Mouse (Mus musculus) lung, postnatal 0 days (tissue): ENCODE measurements around the gene Zbtb42. TPM values are rescaled to one million over a fixed set of nuclear protein-coding genes. Genes with fewer than 3 reads are reported as not detected.

Experiments
- ATAC-seq: fragments of 200-750 bp; cut with Nextera tagmentation; 2 replicates; pipeline ENCODE4 v1.8.0; 2017; ENCODE audit warnings: moderate library complexity
- DNase-seq: peaks from one replicate; pipeline ENCODE4 v3.0.0-alpha.2; 2016; ENCODE audit warnings: low spot score
- H3K27ac ChIP-seq: fragments of 300-500 bp; sonication (generic); 2 replicates; pipeline ENCODE4 v1.5.1; 2014; ENCODE audit warnings: antibody characterized with exemption, mild to moderate bottlenecking, low read length, mixed read lengths
- H3K27me3 ChIP-seq: fragments of 300-500 bp; sonication (generic); replicated peaks from 2 replicates; pipeline ENCODE4 v1.6.1; 2014; ENCODE audit warnings: low read length, mixed read lengths; ENCODE audit not compliant: insufficient read depth
- H3K36me3 ChIP-seq: fragments of 300-500 bp; sonication (generic); 2 replicates; pipeline ENCODE4 v1.6.1; 2014; ENCODE audit warnings: low read length, mixed read lengths; ENCODE audit not compliant: insufficient read depth
- H3K4me1 ChIP-seq: fragments of 300-500 bp; sonication (generic); 2 replicates; pipeline ENCODE4 v1.6.1; 2014; ENCODE audit warnings: antibody characterized with exemption, low read depth, low read length, mixed read lengths; ENCODE audit not compliant: insufficient read depth
- H3K4me2 ChIP-seq: fragments of 300-500 bp; sonication (generic); replicated peaks from 2 replicates; pipeline ENCODE4 v1.6.1; 2014; ENCODE audit warnings: low read depth, mild to moderate bottlenecking, low read length, moderate library complexity, mixed read lengths
- H3K4me3 ChIP-seq: fragments of 300-500 bp; sonication (generic); 2 replicates; pipeline ENCODE4 v1.5.1; 2014; ENCODE audit warnings: low read depth, low read length
- H3K9ac ChIP-seq: fragments of 300-500 bp; sonication (generic); replicated peaks from 2 replicates; pipeline ENCODE4 v1.6.1; 2014; ENCODE audit warnings: low read depth, mild to moderate bottlenecking
- H3K9me3 ChIP-seq: fragments of 300-500 bp; sonication (generic); 2 replicates; pipeline ENCODE4 v1.6.1; 2016; ENCODE audit warnings: low read length, mixed read lengths
- CTCF ChIP-seq: IDR thresholded peaks from 2 replicates; pipeline ENCODE4 v1.5.1; 2016; ENCODE audit warnings: antibody characterized with exemption, mild to moderate bottlenecking
- EP300 ChIP-seq: IDR thresholded peaks from 2 replicates; pipeline ENCODE4 v1.6.1; 2016; ENCODE audit warnings: antibody characterized with exemption, mild to moderate bottlenecking, control low read depth
- whole genome bisulfite sequencing: fragments of 180-500 bp; shearing (Covaris S2); extraction: QIAGEN DNeasy Blood & Tissue Kit; methylation state at CpG from one replicate; pipeline ENCODE4 v1.1.7; 2014; 5-methylcytosine and 5-hydroxymethylcytosine counted together
- polyA plus RNA-seq: library from polyadenylated mRNA; unstranded; fragments of >200 nt; fragmentation: Nextera tagmentation; extraction: Ambion mirVana; gene quantifications from 2 replicates; pipeline ENCODE4 v1.2.1, GENCODE M21; 2015

Gene Zbtb42
- polyA plus RNA-seq, 1 experiment from 2014 or later = 14.0 TPM

- H3K9ac ChIP-seq = no peak overlapping the region
- 46% methylated on average over 5 of the region's 5 CpGs for WGBS
- no peak overlapping the region for H3K4me3 ChIP-seq
- H3K36me3 ChIP-seq = no peaks in the 10 kb centered on the region
- H3K9me3 ChIP-seq = no peaks in the 10 kb centered on the region
- H3K4me1 ChIP-seq = peaks cover 20% of the 10 kb centered on the region
- no peaks in the 10 kb centered on the region for H3K27me3 ChIP-seq
- peak overlapping the region; percentile 9; the same call in 1 of the 2 replicates for H3K4me2 ChIP-seq
- no peak for ATAC-seq
- peak overlapping the region; percentile 65 for H3K27ac ChIP-seq
- peak; percentile 57 for DNase-seq
- TF ChIP-seq EP300 (no peak), CTCF (no peak)
Observed at GRCm38 (mm10) chr12:112632907-112633306, 45.7 kb upstream of the Zbtb42 start.

DNA sequence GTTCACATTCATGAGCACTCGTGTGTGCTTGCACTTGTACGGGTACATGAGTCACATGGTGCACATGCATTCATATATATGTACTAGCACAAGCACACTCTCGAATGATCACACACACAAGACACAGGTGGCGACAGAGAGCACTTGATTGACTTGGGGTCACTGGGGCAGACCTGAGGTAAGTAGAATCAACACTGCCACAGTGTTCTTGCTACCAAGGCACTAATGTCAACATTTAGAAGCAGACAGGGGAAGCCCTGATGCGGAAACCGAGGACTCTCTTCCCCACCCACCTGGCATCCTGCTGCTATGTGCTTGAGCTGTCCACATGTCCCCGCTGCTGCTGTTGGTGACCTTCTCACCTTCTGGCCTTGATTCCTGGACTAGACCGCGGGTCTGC is 44.9 kb upstream of the Zbtb42 start:
- no peak for TF ChIP-seq EP300
- TF ChIP-seq CTCF = peak; percentile 45
- Histone ChIP-seq H3K4me1 (peaks cover 15% of the 10 kb centered on the region), H3K9me3 (no peaks in the 10 kb centered on the region), H3K4me3 (no peak overlapping the region), H3K36me3 (no peaks in the 10 kb centered on the region), H3K27ac (0 out of 2 replicates have a peak overlapping the region, but pooled peaks have one; percentile 65), H3K4me2 (no peak overlapping the region), H3K27me3 (no peaks in the 10 kb centered on the region), H3K9ac (no peak overlapping the region)
- no peak for ATAC-seq
- peak; percentile 68 for DNase-seq
- WGBS = 47% methylated on average over 9 of the region's 9 CpGs

- H3K4me1 ChIP-seq = no peaks in the 10 kb centered on the region
- no peak overlapping the region for H3K4me2 ChIP-seq
- TF ChIP-seq EP300 (no peak), CTCF (no peak)
- H3K27me3 ChIP-seq = no peaks in the 10 kb centered on the region
- H3K27ac ChIP-seq = no peak overlapping the region
- ATAC-seq = no peak
- no peak overlapping the region for H3K4me3 ChIP-seq
- 88% methylated on average over 10 of the region's 10 CpGs for WGBS
- no peaks in the 10 kb centered on the region for H3K36me3 ChIP-seq
- no peak overlapping the region for H3K9ac ChIP-seq
- DNase-seq = no peak
- H3K9me3 ChIP-seq = no peaks in the 10 kb centered on the region
Observed at GRCm38 (mm10) chr12:112639526-112639925, 39.1 kb upstream of the Zbtb42 start.

GRCm38 (mm10) chr12:112643126-112643525 is 35.5 kb upstream of the Zbtb42 start:
- Histone ChIP-seq H3K9ac (no peak overlapping the region), H3K27me3 (no peaks in the 10 kb centered on the region), H3K27ac (no peak overlapping the region), H3K4me1 (no peaks in the 10 kb centered on the region; the same call in 1 of the 2 replicates), H3K36me3 (0 out of 2 replicates have a peak, but pooled peaks cover 2% of the 10 kb centered on the region), H3K9me3 (no peaks in the 10 kb centered on the region), H3K4me2 (no peak overlapping the region), H3K4me3 (no peak overlapping the region)
- ATAC-seq (no peak), DNase-seq (no peak)
- WGBS = 81% methylated on average over 6 of the region's 6 CpGs
- TF ChIP-seq EP300 (no peak), CTCF (no peak)

DNA sequence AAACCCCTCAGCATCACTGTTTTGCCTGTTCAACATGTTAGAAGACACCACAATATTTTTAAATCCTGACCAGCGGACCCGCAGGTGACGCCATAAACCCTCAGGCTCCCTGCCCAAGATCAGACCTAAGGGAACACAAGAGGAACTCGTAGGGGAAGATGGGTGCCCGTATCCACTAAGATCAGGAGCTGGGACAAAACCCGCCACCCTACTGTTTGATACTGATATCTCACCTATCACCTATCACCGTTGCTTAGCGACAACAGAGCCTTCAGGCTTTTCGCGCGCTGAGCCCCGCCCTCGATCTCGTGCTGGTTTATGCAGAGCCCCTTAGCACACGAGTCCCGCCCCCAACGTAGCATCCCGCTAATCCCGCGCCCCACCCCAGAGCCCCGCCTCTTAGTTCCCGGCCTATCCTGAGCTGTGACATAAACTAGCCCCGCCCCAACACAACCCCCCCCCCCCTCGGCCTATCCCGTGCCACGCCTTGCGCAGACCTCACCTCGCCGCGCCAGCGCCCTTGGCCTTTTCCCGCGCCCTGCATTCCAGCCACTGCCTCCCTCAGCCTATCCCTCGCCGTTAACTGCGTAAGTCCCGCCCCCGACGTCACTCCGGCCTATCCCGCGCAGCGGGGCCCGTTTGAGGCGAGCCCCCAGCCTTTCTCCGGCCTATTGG is 34.3 kb upstream of the Zbtb42 start, which contains the start of gene Siva1:
Siva1 (plus strand) TSS at position 500 of the 675 bp plus-strand sequence.
- Histone ChIP-seq H3K27ac (peak within 1 kb of the TSS; percentile 86), H3K9me3 (no peaks in the 10 kb centered on the region), H3K36me3 (0 out of 2 replicates have a peak, but pooled peaks cover 9% of the 10 kb centered on the region), H3K9ac (peak within 1 kb of the TSS; percentile 76), H3K4me1 (no peaks in the 10 kb centered on the region; the same call in 1 of the 2 replicates), H3K4me3 (peak within 1 kb of the TSS; percentile 68), H3K27me3 (no peaks in the 10 kb centered on the region), H3K4me2 (peak within 1 kb of the TSS; percentile 97)
- WGBS = 2% methylated on average over 29 of the region's 46 CpGs
- peak; percentile 99 for DNase-seq
- peak; percentile 97 for ATAC-seq
- TF ChIP-seq CTCF = no peak
- TF ChIP-seq EP300 = no peak

GRCm38 (mm10) chr12:112644855-112645506 is 33.6 kb upstream of the Zbtb42 start:
- WGBS = under 1% methylated on average over 64 of the region's 75 CpGs
- Histone ChIP-seq H3K9me3 (no peaks in the 10 kb centered on the region), H3K36me3 (0 out of 2 replicates have a peak, but pooled peaks cover 11% of the 10 kb centered on the region), H3K9ac (peak overlapping the region; percentile 76), H3K4me3 (peak overlapping the region; percentile 68), H3K4me1 (no peaks in the 10 kb centered on the region; the same call in 1 of the 2 replicates), H3K27ac (peak overlapping the region; percentile 86), H3K27me3 (no peaks in the 10 kb centered on the region), H3K4me2 (peak overlapping the region; percentile 97)
- ATAC-seq = peak; percentile 0
- DNase-seq = peak; percentile 54
- TF ChIP-seq EP300 (no peak), CTCF (no peak)
